12 mouse cellular contexts compared by ENCODE assay signal in genomic region chr4:98614395-98614794, GRCm38 (mm10).
"Had no signal": no experiment of that assay in that cellular context is flagged by ENCODE, and none has a peak within 500 bp of the region (broad histone marks: within the 10 kb centered on the region; RNA-seq: fewer than 3 reads in every experiment).

No protein-coding gene starts in this region.

- H3K9ac ChIP-seq: limb, embryonic 12.5 days; liver, embryonic 14.5 days; midbrain, embryonic 12.5 days; neural tube, embryonic 15.5 days had no signal

- H3K27me3 ChIP-seq: limb, embryonic 12.5 days; midbrain, embryonic 12.5 days; neural tube, embryonic 15.5 days had no signal

- H3K27ac ChIP-seq: limb, embryonic 12.5 days; liver, embryonic 14.5 days; midbrain, embryonic 12.5 days; neural tube, embryonic 15.5 days had no signal

- H3K4me2 ChIP-seq: limb, embryonic 12.5 days; midbrain, embryonic 12.5 days; neural tube, embryonic 15.5 days had no signal

- H3K36me3 ChIP-seq: limb, embryonic 12.5 days; midbrain, embryonic 12.5 days; neural tube, embryonic 15.5 days had no signal

- H3K9me3 ChIP-seq: limb, embryonic 12.5 days; midbrain, embryonic 12.5 days; neural tube, embryonic 15.5 days had no signal

- DNase-seq: kidney, postnatal 36 days; layer of hippocampus, adult 9-11 months; layer of hippocampus, postnatal 36 days; lung, adult 18-20 months; right cerebral cortex, adult 18-20 months; right cerebral cortex, postnatal 25 days; thymus, postnatal 36 days had no signal

- H3K4me3 ChIP-seq: limb, embryonic 12.5 days; midbrain, embryonic 12.5 days; myocyte; neural tube, embryonic 15.5 days had no signal

- H3K4me1 ChIP-seq: limb, embryonic 12.5 days; midbrain, embryonic 12.5 days; neural tube, embryonic 15.5 days had no signal
